Mouse (Mus musculus): ENCODE measurements around the gene Tns4. TPM values are rescaled to one million over a fixed set of nuclear protein-coding genes. Genes with fewer than 3 reads are reported as not detected.

The Tns4 gene
- total RNA-seq, 2 experiments from 2014 or later: 0.08 to 0.32 TPM

DNA sequence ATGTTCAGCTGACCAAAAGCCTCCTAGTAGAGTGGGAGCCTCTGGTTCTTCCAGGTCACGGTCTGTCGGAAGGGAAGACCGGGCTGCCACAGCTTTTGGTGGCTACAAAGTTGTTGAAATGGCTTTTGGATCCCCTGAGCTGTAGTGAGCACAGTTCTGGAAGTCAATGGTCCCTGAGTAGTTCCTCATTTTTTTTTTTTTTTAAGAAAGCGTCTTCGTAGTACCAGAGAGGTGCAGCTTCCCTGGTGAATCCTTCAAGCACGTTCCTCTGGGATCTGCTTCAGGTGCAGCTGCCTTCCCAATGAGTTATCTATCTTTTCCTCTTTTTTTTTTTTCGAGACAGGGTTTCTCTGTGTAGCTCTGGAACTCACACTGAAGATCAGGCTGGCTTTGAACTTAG lies 4.6 kb upstream of the Tns4 start:
- no peak for DNase-seq (ENCODE audit: low spot score in 2 of 2)

DNA sequence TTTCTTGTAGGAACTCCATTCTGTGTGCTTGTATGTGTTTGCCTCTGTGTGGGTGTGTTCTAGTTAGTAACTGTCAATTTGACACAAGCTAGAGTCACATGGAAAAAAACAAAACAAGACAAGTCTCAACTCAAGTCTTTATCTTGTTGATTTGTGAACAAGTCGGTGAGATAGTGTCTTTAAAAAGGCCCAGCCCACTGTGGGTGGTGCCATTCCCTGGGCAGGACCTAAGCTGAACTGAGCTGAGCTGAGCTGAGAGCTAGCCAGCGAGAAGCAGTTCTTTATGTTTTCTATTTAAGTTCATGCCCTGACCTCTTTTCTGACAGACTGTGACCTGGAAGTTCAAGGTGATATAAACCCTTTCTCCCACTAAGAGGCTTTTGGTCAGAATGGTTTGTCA lies 2.6 kb upstream of the Tns4 start:
- no peak for DNase-seq (ENCODE audit: low spot score in 2 of 2)

GRCm38 (mm10) chr11:99090391-99090790 lies 1.3 kb upstream of the Tns4 start:
- no peak for DNase-seq (ENCODE audit: low spot score in 2 of 2)

- DNase-seq (ENCODE audit: low spot score in 2 of 2): no peak
These were observed 620 bp downstream of the Tns4 start for GRCm38 (mm10) chr11:99088486-99088885.

GRCm38 (mm10) chr11:99084366-99084765 lies 4.7 kb downstream of the Tns4 start:
- DNase-seq (ENCODE audit: low spot score in 2 of 2): no peak

DNA sequence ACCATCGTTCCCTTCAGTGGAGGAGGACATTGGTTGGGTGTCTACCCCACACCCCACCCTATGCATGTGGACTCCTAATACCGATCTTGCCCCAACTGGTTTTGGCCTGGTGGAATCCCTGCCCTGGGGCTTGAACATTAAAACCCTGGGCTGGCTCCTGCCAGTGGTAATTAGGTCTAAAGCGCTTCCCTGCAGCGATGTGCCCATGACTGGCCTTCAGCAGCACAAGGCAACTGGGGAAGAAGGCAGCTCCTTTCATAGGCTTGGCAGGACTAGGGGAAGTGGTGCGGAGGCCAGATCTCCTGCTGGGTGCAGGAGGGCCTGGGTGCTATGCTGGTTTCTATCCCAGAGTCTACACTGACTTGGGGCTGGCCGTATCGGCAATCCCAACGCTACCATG lies 5.6 kb downstream of the Tns4 start:
- no peak for DNase-seq (ENCODE audit: low spot score in 2 of 2)

DNA sequence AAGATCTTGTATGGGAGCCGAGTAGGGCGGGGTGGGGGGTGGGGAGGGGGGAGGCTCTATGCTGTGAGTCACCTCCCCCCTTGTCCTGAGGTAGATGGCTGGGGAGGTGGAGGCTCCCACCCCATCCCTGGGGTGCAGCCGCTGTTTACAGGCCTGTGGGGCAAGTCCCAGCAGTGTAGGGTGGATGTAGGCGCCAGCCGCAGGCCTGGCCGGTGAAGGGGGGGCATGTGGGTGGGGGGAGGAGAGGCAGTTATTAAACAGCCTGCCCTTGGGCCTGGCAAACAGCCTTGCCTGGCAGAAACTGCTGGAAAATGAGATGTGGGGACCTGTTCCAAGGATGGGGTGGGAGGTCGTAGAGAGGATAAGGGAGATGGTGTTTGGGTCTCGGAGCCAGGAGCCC lies 7.0 kb downstream of the Tns4 start:
- no peak for DNase-seq (ENCODE audit: low spot score in 2 of 2)

GRCm38 (mm10) chr11:99081566-99081965 lies 7.5 kb downstream of the Tns4 start:
- DNase-seq (ENCODE audit: low spot score in 2 of 2): no peak

DNA sequence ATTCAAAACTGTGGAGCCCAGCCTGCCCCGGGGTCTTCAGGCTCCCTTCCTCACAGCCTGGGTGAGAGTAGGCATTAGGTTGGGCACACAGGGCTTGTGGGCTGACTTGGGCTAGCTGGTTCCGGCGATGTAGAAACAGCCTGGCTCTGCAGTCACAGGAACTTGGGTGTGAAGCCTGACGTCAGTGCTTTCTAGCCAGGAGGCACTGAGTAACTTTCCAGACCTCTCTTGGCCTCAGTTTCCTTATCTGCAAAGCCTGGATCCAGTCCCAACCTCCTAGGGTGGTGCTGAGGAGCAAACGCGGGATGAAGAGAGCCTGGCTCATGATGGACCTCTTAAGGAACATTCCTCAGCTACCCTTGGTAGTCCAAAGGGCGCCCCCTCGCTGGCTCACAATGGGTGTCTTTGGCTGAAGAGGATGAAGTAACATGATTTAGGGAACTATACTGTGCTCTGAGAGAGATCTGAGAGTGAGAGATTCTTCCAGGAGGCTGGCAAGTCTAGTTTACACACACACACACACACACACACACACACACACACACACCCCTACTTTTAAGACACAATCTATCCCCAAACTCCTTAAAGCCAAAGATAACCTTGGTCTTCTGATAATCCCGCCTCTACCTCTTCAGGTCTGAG lies 8.1 kb downstream of the Tns4 start:
- DNase-seq (ENCODE audit: low spot score in 2 of 2): no peak

DNA sequence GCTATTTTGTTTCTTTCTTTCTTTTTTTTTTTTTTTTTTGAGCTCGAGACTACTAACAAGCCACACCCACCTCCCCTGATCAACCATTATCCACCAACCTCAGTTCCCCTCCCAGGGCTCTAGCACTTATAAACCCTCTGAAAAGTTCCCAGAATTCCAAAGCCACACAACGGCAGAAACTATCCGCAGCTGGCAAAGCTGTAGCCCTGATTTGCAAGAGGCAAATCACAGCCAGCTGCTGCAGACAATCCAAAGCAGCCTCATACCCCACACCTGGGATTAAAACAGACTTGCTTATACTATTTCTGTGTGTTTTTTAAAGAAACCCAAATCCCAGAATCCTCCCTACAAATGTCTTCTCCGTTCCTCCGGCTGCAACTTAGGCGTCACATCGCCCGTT lies 11.2 kb downstream of the Tns4 start:
- DNase-seq (ENCODE audit: low spot score in 2 of 2): no peak

GRCm38 (mm10) chr11:99076744-99077319 lies 12.3 kb downstream of the Tns4 start:
- peak; percentile 15 to 30 for DNase-seq (ENCODE audit: low spot score in 2 of 2)

- DNase-seq (ENCODE audit: low spot score in 2 of 2): no peak
These were observed 15.3 kb downstream of the Tns4 start for GRCm38 (mm10) chr11:99073781-99074180.

- DNase-seq (ENCODE audit: low spot score in 2 of 2): no peak
These were observed 17.2 kb downstream of the Tns4 start for GRCm38 (mm10) chr11:99071866-99072265.

DNA sequence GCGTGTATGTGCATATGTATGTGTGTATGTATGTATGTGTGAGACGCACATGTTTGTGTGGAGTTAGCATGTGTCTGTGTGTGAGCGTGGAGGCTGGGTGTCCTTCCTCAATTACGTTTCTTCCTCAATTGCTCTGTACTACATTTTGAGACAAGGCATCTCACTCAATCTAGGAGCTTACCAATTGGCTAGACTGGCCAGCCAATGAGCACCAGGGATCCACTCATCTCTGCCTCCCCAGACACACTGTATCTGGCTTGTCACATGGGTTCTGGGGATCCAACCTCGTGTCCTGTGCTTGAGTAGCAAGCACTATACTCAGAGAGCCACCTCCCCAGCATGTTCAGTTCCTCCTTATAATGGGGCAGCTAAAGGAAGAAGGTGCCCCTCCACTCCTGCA lies 20.7 kb downstream of the Tns4 start:
- no peak for DNase-seq (ENCODE audit: low spot score in 2 of 2)

GRCm38 (mm10) chr11:99067591-99067990 lies 21.5 kb downstream of the Tns4 start:
- DNase-seq (ENCODE audit: low spot score in 2 of 2): no peak

DNA sequence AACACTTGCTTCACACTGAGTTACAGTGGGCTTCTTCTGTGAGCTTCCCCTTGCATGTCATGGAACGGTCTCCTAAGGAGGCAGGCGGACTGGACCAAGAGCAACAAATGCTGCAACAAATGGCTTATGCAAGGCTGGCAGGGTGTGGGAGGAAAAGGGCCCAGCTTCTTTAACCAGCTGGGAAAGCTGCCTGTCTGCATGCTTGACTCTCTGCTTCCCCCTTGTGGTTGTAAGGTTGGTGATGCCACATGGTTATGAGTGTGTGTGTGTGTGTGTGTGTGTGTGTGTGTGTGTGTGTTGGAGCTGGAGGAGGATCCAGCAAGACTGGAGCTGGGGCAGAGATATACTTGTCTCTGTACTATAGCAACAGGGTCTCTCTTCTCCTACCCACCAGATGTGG lies 23.1 kb downstream of the Tns4 start:
- DNase-seq (ENCODE audit: low spot score in 2 of 2): peak; percentile 68 to 90

DNA sequence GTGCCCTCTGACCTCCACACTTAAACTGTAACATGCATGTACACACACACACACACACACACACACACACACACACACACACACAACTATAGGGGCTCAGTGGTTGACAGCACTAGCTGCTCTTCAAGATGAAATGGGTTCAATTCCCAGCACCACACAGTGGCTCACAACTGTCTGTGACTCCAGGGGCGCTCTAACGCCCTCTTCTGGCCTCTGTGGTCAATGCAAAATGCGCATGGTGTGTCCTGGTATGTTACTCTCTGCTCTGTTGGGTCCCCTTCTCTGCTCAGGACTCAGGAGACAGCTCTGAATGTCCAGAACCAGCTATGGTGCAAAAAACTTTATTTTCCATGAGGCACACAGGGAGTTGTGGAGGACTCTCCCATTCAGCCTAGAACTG lies 23.8 kb downstream of the Tns4 start:
- DNase-seq (ENCODE audit: low spot score in 2 of 2): no peak

GRCm38 (mm10) chr11:99063406-99064131 lies 25.5 kb downstream of the Tns4 start:
- DNase-seq (ENCODE audit: low spot score in 2 of 2): no peak

DNA sequence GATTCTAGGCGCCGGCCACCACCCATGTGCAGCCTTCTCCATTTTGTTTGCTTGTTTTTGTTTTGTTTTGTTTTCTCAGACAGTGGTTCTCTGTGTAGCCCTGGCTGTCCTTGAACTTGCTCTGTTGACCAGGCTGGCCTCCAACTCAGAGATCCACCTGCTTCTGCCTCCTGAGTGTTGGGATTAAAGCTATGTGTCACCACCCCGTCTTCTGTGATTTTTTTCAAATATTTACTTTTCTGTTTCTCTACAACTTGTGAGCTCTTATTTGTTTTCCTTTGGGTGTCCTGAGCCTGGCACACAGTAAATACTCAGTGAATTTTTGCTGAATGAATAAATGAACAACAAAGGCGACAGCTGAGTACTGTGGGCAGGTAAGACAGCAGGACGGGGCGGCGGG lies 26.4 kb downstream of the Tns4 start:
- no peak for DNase-seq (ENCODE audit: low spot score in 2 of 2)

DNA sequence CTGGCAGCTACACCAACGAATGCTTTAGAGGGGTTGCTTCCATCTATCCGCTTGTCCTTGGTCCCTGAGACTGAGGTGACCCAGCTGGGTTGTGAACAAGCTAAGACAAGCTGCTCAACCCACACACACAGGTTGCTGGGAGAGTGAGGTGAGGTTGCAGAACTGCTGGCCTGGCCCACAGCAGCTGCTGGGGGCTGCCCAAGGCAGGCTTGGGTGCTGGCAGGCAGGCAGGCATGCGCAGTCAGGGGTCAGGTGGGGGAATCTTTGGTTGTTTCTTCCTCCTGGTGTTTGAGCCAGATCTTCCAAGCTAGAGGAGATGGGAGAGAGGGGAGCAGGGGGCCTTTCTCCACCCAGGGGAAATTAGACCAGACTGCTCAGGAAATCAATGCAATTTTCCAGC lies 28.7 kb downstream of the Tns4 start:
- no peak for DNase-seq (ENCODE audit: low spot score in 2 of 2)

DNA sequence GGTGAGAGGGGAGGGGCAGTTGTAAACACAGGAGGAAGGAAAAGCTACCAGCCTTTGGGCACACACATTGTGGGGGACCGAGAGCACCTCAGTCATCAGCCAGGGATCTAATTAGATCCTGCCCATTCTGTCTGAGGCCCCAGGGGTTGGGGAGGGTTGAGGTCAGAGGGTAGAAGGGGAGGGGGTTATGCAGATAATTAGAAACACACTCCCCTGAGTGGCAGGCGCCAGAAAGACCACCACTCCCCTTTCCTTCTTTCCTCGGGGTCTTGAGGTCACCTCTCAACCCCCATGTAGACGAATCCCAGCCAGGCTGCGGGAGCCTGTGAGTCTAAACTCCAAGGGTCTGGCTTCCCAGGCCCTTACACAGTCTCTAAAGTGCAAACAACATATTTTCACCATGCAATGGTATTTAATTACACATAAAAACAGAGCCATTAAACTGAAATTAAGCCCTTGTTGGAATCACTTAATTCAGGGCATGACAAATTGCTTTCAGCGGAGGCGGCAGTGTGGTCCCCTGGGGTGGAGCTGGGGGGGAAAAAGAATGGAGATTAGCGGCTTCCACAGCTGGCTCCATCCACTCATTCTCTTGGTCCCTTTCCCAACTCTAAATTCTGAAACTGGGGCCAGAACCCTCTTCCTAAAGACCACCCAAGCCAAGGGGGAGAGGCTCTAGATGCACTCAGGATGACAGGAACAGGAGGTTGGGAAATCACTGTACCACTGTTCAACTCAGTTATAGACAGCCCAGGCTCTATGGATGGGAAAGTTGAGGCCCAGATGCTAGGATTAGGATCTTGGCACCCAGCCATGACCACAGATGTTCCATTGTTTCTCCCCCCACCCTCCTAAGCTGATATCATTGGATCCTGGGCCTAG lies 33.3 kb downstream of the Tns4 start:
- DNase-seq (ENCODE audit: low spot score in 2 of 2): no peak

DNA sequence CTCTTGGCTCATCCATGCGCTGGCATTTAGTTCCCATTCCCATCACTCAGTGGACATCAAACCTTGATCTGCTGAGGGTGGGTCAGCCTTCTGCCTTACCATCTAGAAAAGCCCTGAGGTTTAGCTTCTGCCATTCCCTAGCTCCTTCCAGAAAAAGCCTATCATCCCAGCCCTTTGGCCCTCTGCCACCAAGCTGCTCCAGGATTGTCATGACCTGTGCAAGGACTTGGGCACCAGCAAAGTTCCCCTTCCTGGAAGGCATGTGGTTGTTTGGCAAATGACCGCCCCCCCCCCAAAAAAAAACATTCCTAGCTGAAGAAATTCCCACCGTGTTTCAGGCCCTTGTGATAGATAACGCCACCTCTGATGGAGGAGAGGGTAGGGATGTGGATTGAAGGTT lies 34.0 kb downstream of the Tns4 start:
- no peak for DNase-seq (ENCODE audit: low spot score in 2 of 2)
